In genomic region chr15:77903176-77903575, GRCm38 (mm10) we compare ENCODE assay signal across 9 mouse cellular contexts. TPM values are rescaled to one million over a fixed set of nuclear protein-coding genes. Genes with fewer than 3 reads are reported as not detected.
DNase-seq lines count a peak whose midpoint lies in the region; ATAC-seq and TF ChIP-seq lines count a peak whose summit lies in the region.
"Had no signal": no experiment of that assay in that cellular context is flagged by ENCODE, and none has a peak within 500 bp of the region (broad histone marks: within the 10 kb centered on the region; RNA-seq: fewer than 3 reads in every experiment).

No protein-coding gene starts in this region.

- 50% methylated on average over 5 of the region's 5 CpGs for WGBS in forebrain, embryonic 13.5 days
- 55% methylated on average over 5 of the region's 5 CpGs for WGBS in forebrain, embryonic 12.5 days
- 47% methylated on average over 5 of the region's 5 CpGs for WGBS in midbrain, postnatal 0 days

- no peak for TF ChIP-seq CTCF in midbrain, postnatal 0 days (IDR thresholded peaks at IDR 0.05)

- no peak for ATAC-seq in forebrain, embryonic 13.5 days
- no peak for ATAC-seq in forebrain, embryonic 12.5 days (ENCODE audit: low FRiP score)
- ATAC-seq in midbrain, postnatal 0 days (ENCODE audit: low FRiP score) = no peak

- no peak overlapping the region for H3K4me3 ChIP-seq in forebrain, embryonic 13.5 days
- H3K4me3 ChIP-seq in forebrain, embryonic 12.5 days (replicated peaks) = no peak overlapping the region
- no peak overlapping the region for H3K4me3 ChIP-seq in midbrain, postnatal 0 days (ENCODE audit: low read depth, low read length)

- no peaks in the 10 kb centered on the region for H3K36me3 ChIP-seq in forebrain, embryonic 13.5 days (ENCODE audit: poor library complexity, severe bottlenecking)
- H3K36me3 ChIP-seq in forebrain, embryonic 12.5 days (replicated peaks) = no peaks in the 10 kb centered on the region
- H3K36me3 ChIP-seq in midbrain, postnatal 0 days (ENCODE audit: insufficient read depth, low read length) = no peaks in the 10 kb centered on the region

- no peak overlapping the region for H3K4me2 ChIP-seq in forebrain, embryonic 13.5 days
- H3K4me2 ChIP-seq in forebrain, embryonic 12.5 days = no peak overlapping the region
- H3K4me2 ChIP-seq in midbrain, postnatal 0 days (ENCODE audit: low read depth, low read length, poor library complexity, severe bottlenecking) = no peak overlapping the region
- H3K4me2 ChIP-seq: midbrain, embryonic 11.5 days had no signal

- peaks cover 17% of the 10 kb centered on the region for H3K4me1 ChIP-seq in forebrain, embryonic 13.5 days
- H3K4me1 ChIP-seq in forebrain, embryonic 12.5 days = peaks cover 12% of the 10 kb centered on the region
- H3K4me1 ChIP-seq in midbrain, postnatal 0 days (ENCODE audit: insufficient read depth, low read length) = 0 out of 2 replicates have a peak, but pooled peaks cover 2% of the 10 kb centered on the region

- H3K9me3 ChIP-seq in forebrain, embryonic 13.5 days (replicated peaks) = no peaks in the 10 kb centered on the region
- H3K9me3 ChIP-seq in forebrain, embryonic 12.5 days = no peaks in the 10 kb centered on the region
- no peaks in the 10 kb centered on the region for H3K9me3 ChIP-seq in midbrain, postnatal 0 days (ENCODE audit: low read length)

- peaks cover 25% of the 10 kb centered on the region for H3K27me3 ChIP-seq in forebrain, embryonic 13.5 days
- peaks cover 24% of the 10 kb centered on the region; the same call in 1 of the 2 replicates for H3K27me3 ChIP-seq in forebrain, embryonic 12.5 days
- peaks cover 10% of the 10 kb centered on the region; the same call in 1 of the 2 replicates for H3K27me3 ChIP-seq in midbrain, postnatal 0 days (ENCODE audit: insufficient read depth, low read length)

- DNase-seq in thymus, postnatal 14 days = peak; percentile 27
- DNase-seq in thymus, postnatal 10 days (ENCODE audit: low spot score in 2 of 2) = no peak
- DNase-seq in kidney, postnatal 25 days = peak; percentile 41 to 77
- DNase-seq in telencephalon, adult 2 months (ENCODE audit: low read depth, low spot score) = peak; percentile 9
- no peak for DNase-seq in right cerebral cortex, postnatal 36 days (ENCODE audit: low spot score in 2 of 2)
- DNase-seq in midbrain, postnatal 0 days (ENCODE audit: low spot score) = no peak

- H3K9ac ChIP-seq in forebrain, embryonic 13.5 days = no peak overlapping the region
- no peak overlapping the region for H3K9ac ChIP-seq in forebrain, embryonic 12.5 days
- no peak overlapping the region for H3K9ac ChIP-seq in midbrain, postnatal 0 days (replicated peaks; ENCODE audit: low read length, poor library complexity, severe bottlenecking)

- peak overlapping the region; percentile 42; the same call in 1 of the 2 replicates for H3K27ac ChIP-seq in forebrain, embryonic 13.5 days
- no peak overlapping the region for H3K27ac ChIP-seq in forebrain, embryonic 12.5 days
- no peak overlapping the region for H3K27ac ChIP-seq in midbrain, postnatal 0 days (ENCODE audit: low read depth, low read length)

RNA-seq across cellular contexts. Expression of gene Txn2, which starts 25.6 kb away (rescaled TPM):
- 234 and 249 TPM in 2 replicates for polyA plus RNA-seq in forebrain, embryonic 13.5 days (2015; fragmentation: Nextera tagmentation; extraction: Ambion mirVana)
- 203 and 210 TPM in 2 replicates for polyA plus RNA-seq in forebrain, embryonic 12.5 days (2016; fragmentation: Nextera tagmentation; extraction: Ambion mirVana)
- total RNA-seq in midbrain, postnatal 0 days (2014; rRNA removed) = 39.6 and 39.9 TPM in 2 replicates
- polyA plus RNA-seq in midbrain, postnatal 0 days (2015; fragmentation: Nextera tagmentation; extraction: Ambion mirVana) = 182 and 194 TPM in 2 replicates

RNA-seq across cellular contexts. Expression of gene Foxred2, which starts 53.3 kb away (rescaled TPM):
- 6.9 and 8.5 TPM in 2 replicates for polyA plus RNA-seq in forebrain, embryonic 13.5 days (2015; fragmentation: Nextera tagmentation; extraction: Ambion mirVana)
- polyA plus RNA-seq in forebrain, embryonic 12.5 days (2016; fragmentation: Nextera tagmentation; extraction: Ambion mirVana) = 7.5 and 8.3 TPM in 2 replicates
- total RNA-seq in midbrain, postnatal 0 days (2014; rRNA removed) = 23.9 and 31.0 TPM in 2 replicates
- 10.3 and 11.2 TPM in 2 replicates for polyA plus RNA-seq in midbrain, postnatal 0 days (2015; fragmentation: Nextera tagmentation; extraction: Ambion mirVana)

Comparison
In these comparisons a context has a peak if more than half of its experiments do, and no peak if none do; other contexts are left out.
1. DNase-seq: peak in thymus, postnatal 14 days (single experiment), kidney, postnatal 25 days (2 of 2) and telencephalon, adult 2 months (single experiment); none in thymus, postnatal 10 days (0 of 2), right cerebral cortex, postnatal 36 days (0 of 2) and midbrain, postnatal 0 days (single experiment).